21 mouse cellular contexts compared by ENCODE assay signal in genomic region chr10:110617004-110617403, GRCm38 (mm10).
"Had no signal": no experiment of that assay in that cellular context is flagged by ENCODE, and none has a peak within 500 bp of the region (broad histone marks: within the 10 kb centered on the region; RNA-seq: fewer than 3 reads in every experiment).

No protein-coding gene starts in this region.

- H3K9me3 ChIP-seq: neural tube, embryonic 15.5 days had no signal

- DNase-seq: kidney, adult 18-20 months; kidney, adult 9 months; kidney, postnatal 14 days; kidney, postnatal 4 days; liver, postnatal 0 days; midbrain, embryonic 14.5 days; right cerebral cortex, adult 18-20 months; right cerebral cortex, postnatal 14 days; right cerebral cortex, postnatal 4 days; thymus, adult 2 months; thymus, postnatal 14 days; thymus, postnatal 4 days had no signal

- H3K36me3 ChIP-seq: limb, embryonic 12.5 days; limb, embryonic 15.5 days; neural tube, embryonic 12.5 days; neural tube, embryonic 15.5 days had no signal

- H3K4me2 ChIP-seq: limb, embryonic 12.5 days; limb, embryonic 15.5 days; liver, embryonic 11.5 days; midbrain, embryonic 11.5 days; neural tube, embryonic 12.5 days; neural tube, embryonic 15.5 days had no signal

- ATAC-seq: intestine, embryonic 16.5 days; liver, postnatal 0 days had no signal

- H3K4me1 ChIP-seq: limb, embryonic 12.5 days; limb, embryonic 15.5 days; neural tube, embryonic 12.5 days had no signal

- H3K4me3 ChIP-seq: limb, embryonic 12.5 days; limb, embryonic 15.5 days; neural tube, embryonic 12.5 days; neural tube, embryonic 15.5 days had no signal

- H3K27me3 ChIP-seq: limb, embryonic 12.5 days; limb, embryonic 15.5 days; neural tube, embryonic 12.5 days; neural tube, embryonic 15.5 days had no signal

- H3K27ac ChIP-seq: limb, embryonic 12.5 days; limb, embryonic 15.5 days; liver, embryonic 14.5 days; neural tube, embryonic 12.5 days; neural tube, embryonic 15.5 days; stomach, postnatal 0 days had no signal

- H3K9ac ChIP-seq: limb, embryonic 12.5 days; limb, embryonic 15.5 days; liver, embryonic 14.5 days; liver, postnatal 0 days; neural tube, embryonic 12.5 days; neural tube, embryonic 15.5 days had no signal
